Mouse (Mus musculus): ENCODE measurements at regions not wholly inside any gene's neighbourhood (a gene's known extent, or its start where the extent isn't known, plus 50 kb on each side); places are given as distances from the start of the nearest gene placed in this dataset.

DNA sequence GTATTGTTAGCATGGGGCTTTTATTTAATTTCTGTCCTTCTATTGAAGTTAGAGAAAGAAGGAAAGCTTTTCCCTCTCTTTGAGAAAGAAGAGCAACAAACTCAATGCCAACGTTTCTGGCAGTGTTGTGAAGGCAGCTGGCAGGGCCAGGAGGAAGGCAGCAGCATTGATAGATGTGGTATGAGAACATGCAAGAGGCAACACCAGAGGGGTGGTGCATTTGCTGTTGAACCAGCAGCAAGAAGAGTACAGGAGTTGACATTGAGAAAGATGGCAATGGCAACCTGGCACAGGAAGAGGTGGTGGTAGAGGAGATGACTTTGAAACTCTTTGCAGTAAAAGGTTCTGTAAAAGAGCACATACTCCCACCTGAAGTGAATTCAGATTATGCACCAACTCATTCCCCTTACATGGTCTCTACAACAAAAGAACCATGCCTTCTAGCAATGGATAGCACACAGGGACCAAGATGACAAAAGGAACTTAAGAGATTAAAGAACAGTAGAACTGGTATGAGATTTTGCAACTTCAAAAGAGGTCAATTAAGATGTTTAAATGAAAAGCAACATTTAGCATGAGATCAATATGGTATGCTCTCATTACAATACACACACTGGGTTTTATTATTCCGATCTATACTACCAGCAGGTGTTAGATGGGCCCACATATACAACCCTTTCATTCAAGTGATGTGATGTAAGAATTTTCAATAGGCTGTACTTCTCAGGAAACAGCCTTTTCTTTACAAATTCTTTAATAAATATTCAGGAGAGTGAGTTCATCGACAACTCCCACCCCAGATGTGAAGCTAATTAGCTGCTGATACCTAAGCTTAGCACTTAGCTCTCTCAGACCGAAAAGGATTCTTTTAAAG lies 495.1 kb upstream of the B3galt2 start:
- TF ChIP-seq EP300 (IDR thresholded peaks at IDR 0.05; ENCODE audit: insufficient read depth, low read depth, low read length) = no peak
- no peak for TF ChIP-seq CTCF (IDR thresholded peaks at IDR 0.05)
- TF ChIP-seq POLR2A (IDR thresholded peaks at IDR 0.05; ENCODE audit: insufficient read depth, low read depth, low read length) = no peak
- Histone ChIP-seq H3K27me3 (ENCODE audit: control insufficient read depth, insufficient read depth, low read length) (no peaks in the 10 kb centered on the region), H3K36me3 (ENCODE audit: control insufficient read depth, insufficient read depth, low read length) (no peaks in the 10 kb centered on the region), H3K4me1 (ENCODE audit: control insufficient read depth, insufficient read depth, low read length) (no peaks in the 10 kb centered on the region), H3K79me2 (replicated peaks; ENCODE audit: control insufficient read depth, insufficient read depth, low read length) (no peaks in the 10 kb centered on the region), H3K27ac (no peak overlapping the region), H3K4me3 (no peak overlapping the region), H3K9ac (ENCODE audit: low read depth, low read length) (no peak overlapping the region)
- intact Hi-C loops (cut with DNase I) = no loop called here
- WGBS = 56% methylated on average over 4 of the region's 4 CpGs
- no peak for DNase-seq

DNA sequence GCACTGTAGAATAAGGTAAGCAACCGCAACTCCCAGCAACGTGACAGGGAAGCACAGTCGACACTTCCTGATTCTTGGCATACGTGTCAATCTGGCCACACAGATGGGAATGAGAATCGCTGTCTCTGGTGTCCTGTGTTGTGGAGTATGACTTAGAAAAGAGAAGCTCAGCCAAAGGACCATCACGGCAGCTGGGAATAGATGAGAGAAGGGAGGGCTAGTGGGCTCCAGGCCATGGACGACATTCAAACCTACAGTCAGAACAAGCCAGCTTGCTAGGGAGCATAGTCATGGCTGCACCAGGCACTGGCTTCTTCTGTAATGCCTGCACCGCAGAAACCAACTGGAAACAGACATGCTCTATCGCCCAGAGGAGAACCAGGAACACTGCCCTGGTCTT lies 469.2 kb upstream of the B3galt2 start:
- no peaks in the 10 kb centered on the region for H3K36me3 ChIP-seq (ENCODE audit: control insufficient read depth, insufficient read depth, low read length)
- H3K9ac ChIP-seq (ENCODE audit: low read depth, low read length) = no peak overlapping the region
- DNase-seq = no peak
- H3K79me2 ChIP-seq (replicated peaks; ENCODE audit: control insufficient read depth, insufficient read depth, low read length) = no peaks in the 10 kb centered on the region
- no peaks in the 10 kb centered on the region for H3K4me1 ChIP-seq (ENCODE audit: control insufficient read depth, insufficient read depth, low read length)
- WGBS = 63% methylated on average over 9 of the region's 9 CpGs
- intact Hi-C loops (cut with DNase I) = no loop called here
- no peaks in the 10 kb centered on the region for H3K27me3 ChIP-seq (ENCODE audit: control insufficient read depth, insufficient read depth, low read length)
- TF ChIP-seq POLR2A (IDR thresholded peaks at IDR 0.05; ENCODE audit: insufficient read depth, low read depth, low read length) (no peak), EP300 (IDR thresholded peaks at IDR 0.05; ENCODE audit: insufficient read depth, low read depth, low read length) (no peak), CTCF (IDR thresholded peaks at IDR 0.05) (no peak)
- H3K4me3 ChIP-seq = no peak overlapping the region
- no peak overlapping the region for H3K27ac ChIP-seq

DNA sequence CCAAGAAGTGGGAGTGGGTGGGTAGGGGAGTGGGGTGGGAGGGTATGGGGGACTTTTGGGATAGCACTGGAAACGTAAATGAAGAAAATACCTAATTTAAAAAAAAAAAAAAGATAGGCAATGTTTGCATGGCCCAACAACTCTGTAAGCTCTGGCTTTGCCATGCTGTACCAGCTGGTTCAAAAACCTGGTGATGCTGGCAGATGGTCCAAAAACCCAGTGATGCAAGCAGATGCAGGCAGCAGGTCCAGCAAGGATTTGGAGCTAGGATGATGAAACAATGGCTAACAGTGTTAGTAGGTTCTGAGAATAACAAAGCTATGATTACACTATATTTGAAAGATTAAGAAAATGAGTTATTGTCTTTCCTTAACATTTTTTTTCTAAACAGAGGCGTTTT lies 466.6 kb upstream of the B3galt2 start:
- H3K4me1 ChIP-seq (ENCODE audit: control insufficient read depth, insufficient read depth, low read length) = no peaks in the 10 kb centered on the region
- DNase-seq = no peak
- intact Hi-C loops (cut with DNase I) = no loop called here
- no peak overlapping the region for H3K4me3 ChIP-seq
- H3K27me3 ChIP-seq (ENCODE audit: control insufficient read depth, insufficient read depth, low read length) = no peaks in the 10 kb centered on the region
- no peak overlapping the region for H3K27ac ChIP-seq
- no peaks in the 10 kb centered on the region for H3K79me2 ChIP-seq (replicated peaks; ENCODE audit: control insufficient read depth, insufficient read depth, low read length)
- whole genome bisulfite sequencing = 75% methylated on average over 2 of the region's 2 CpGs
- TF ChIP-seq CTCF (IDR thresholded peaks at IDR 0.05) (no peak), POLR2A (IDR thresholded peaks at IDR 0.05; ENCODE audit: insufficient read depth, low read depth, low read length) (no peak), EP300 (IDR thresholded peaks at IDR 0.05; ENCODE audit: insufficient read depth, low read depth, low read length) (no peak)
- no peaks in the 10 kb centered on the region for H3K36me3 ChIP-seq (ENCODE audit: control insufficient read depth, insufficient read depth, low read length)
- no peak overlapping the region for H3K9ac ChIP-seq (ENCODE audit: low read depth, low read length)

DNA sequence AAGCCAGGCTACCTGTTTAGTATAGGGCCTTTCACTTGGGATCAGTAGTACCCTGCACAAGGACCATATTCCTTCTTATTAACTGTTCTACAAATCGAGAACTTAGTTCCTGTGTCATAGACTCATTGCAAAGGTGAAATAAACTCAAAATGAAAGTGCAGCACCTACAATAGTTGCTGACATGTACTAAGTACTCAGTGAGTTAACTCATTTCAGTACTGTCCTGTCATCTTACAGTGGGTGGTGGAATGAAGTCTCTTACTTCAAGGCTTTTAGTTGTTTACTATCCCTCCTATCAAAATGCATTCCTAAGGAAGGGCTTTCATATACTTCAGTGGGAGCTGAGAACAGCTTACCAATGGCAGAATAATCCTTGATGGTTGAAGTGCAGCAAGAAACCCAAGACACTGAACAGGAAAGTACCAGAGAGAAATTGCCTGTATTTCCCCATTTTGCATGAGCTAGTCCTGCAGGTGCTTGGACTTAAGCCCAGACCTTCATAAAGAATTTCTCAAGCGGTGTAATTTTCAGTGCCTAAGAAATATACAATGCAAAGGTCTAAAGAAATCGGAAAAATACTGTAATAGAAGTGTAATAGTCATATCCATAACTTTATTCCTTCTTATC lies 448.2 kb upstream of the B3galt2 start:
- TF ChIP-seq CTCF (IDR thresholded peaks at IDR 0.05) (no peak), POLR2A (IDR thresholded peaks at IDR 0.05; ENCODE audit: insufficient read depth, low read depth, low read length) (no peak), EP300 (IDR thresholded peaks at IDR 0.05; ENCODE audit: insufficient read depth, low read depth, low read length) (no peak)

DNA sequence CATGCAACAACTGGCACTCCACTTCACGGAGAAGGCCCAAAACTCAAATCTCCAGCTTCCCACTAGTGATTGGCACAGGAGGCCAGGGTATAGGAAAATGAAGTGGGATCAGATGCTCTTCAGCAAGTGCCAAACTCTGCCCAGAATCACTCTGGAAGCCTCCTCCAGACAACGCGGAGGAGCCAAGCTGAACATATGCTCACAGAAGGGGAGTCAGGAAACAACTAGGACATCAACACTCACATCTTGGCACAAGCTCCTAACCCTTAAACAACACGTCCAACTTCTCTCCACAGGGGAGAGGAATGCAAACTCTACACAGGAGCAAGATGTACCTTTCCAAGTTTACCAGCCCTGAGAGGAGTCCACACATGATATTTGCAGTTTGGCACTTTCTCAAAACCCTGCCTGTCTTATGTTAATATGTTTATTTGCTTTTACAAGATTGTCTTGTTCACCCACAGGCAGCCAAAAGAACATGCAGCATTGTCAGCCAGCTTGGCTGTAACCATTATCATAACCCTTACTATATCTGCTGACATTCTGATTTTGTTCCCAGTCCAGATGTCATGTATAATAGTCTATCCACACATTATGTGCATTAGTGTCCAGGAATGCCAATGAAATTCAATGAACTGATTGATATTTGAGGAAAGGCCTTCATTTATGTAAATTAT lies 440.1 kb upstream of the B3galt2 start:
- intact Hi-C loops (cut with DNase I) = no loop called here
- no peak overlapping the region for H3K27ac ChIP-seq
- H3K36me3 ChIP-seq (ENCODE audit: control insufficient read depth, insufficient read depth, low read length) = no peaks in the 10 kb centered on the region
- H3K9ac ChIP-seq (ENCODE audit: low read depth, low read length) = no peak overlapping the region
- H3K79me2 ChIP-seq (replicated peaks; ENCODE audit: control insufficient read depth, insufficient read depth, low read length) = no peaks in the 10 kb centered on the region
- no peak overlapping the region for H3K4me3 ChIP-seq
- no peak for DNase-seq
- 45% methylated on average over 4 of the region's 4 CpGs for WGBS
- TF ChIP-seq CTCF (IDR thresholded peaks at IDR 0.05) (no peak), POLR2A (IDR thresholded peaks at IDR 0.05; ENCODE audit: insufficient read depth, low read depth, low read length) (no peak)
- no peaks in the 10 kb centered on the region for H3K27me3 ChIP-seq (ENCODE audit: control insufficient read depth, insufficient read depth, low read length)
- H3K4me1 ChIP-seq (ENCODE audit: control insufficient read depth, insufficient read depth, low read length) = no peaks in the 10 kb centered on the region

More for the DNA sequence above, 448.2 kb upstream of the B3galt2 start:
- Histone ChIP-seq H3K36me3 (ENCODE audit: control insufficient read depth, insufficient read depth, low read length) (no peaks in the 10 kb centered on the region), H3K9ac (ENCODE audit: low read depth, low read length) (no peak overlapping the region), H3K27ac (no peak overlapping the region), H3K4me3 (no peak overlapping the region), H3K79me2 (replicated peaks; ENCODE audit: control insufficient read depth, insufficient read depth, low read length) (no peaks in the 10 kb centered on the region), H3K4me1 (ENCODE audit: control insufficient read depth, insufficient read depth, low read length) (no peaks in the 10 kb centered on the region), H3K27me3 (ENCODE audit: control insufficient read depth, insufficient read depth, low read length) (no peaks in the 10 kb centered on the region)
- intact Hi-C loops (cut with DNase I) = no loop called here
- DNase-seq = no peak
- 72% methylated on average over 3 of the region's 3 CpGs for WGBS

DNA sequence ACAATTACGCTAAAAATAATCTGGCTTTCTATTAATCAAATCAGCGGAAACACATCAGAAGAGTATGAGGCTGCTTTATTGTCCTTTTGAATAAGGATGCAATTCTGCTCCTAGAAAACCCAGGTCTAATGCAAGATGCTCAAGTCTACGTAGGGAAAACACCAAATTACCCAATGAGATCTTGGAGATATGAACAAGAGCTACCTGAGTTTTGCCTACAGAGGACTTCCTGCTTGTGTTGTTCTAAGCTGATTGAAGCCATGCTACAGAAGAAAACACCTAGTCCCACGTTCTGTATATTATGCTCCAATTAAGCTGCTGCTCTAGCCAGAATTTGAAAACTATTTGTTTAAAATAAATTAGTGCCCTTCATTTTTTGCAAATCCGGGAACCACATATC lies 439.5 kb upstream of the B3galt2 start:
- Histone ChIP-seq H3K4me3 (no peak overlapping the region), H3K27me3 (ENCODE audit: control insufficient read depth, insufficient read depth, low read length) (no peaks in the 10 kb centered on the region), H3K27ac (no peak overlapping the region), H3K9ac (ENCODE audit: low read depth, low read length) (no peak overlapping the region), H3K36me3 (ENCODE audit: control insufficient read depth, insufficient read depth, low read length) (no peaks in the 10 kb centered on the region), H3K4me1 (ENCODE audit: control insufficient read depth, insufficient read depth, low read length) (no peaks in the 10 kb centered on the region), H3K79me2 (replicated peaks; ENCODE audit: control insufficient read depth, insufficient read depth, low read length) (no peaks in the 10 kb centered on the region)
- intact Hi-C loops (cut with DNase I) = no loop called here
- WGBS = 75% methylated on average over 5 of the region's 5 CpGs
- TF ChIP-seq EP300 (IDR thresholded peaks at IDR 0.05; ENCODE audit: insufficient read depth, low read depth, low read length) = no peak
- TF ChIP-seq CTCF (IDR thresholded peaks at IDR 0.05) = no peak
- no peak for TF ChIP-seq POLR2A (IDR thresholded peaks at IDR 0.05; ENCODE audit: insufficient read depth, low read depth, low read length)
- DNase-seq = no peak
